Mouse (Mus musculus): ENCODE measurements around the gene Rspo3. TPM values are rescaled to one million over a fixed set of nuclear protein-coding genes. Genes with fewer than 3 reads are reported as not detected.

Rspo3 gene
- total and polyA plus RNA-seq, 3 experiments: 0.10 to 0.52 (median 0.20) TPM

DNA sequence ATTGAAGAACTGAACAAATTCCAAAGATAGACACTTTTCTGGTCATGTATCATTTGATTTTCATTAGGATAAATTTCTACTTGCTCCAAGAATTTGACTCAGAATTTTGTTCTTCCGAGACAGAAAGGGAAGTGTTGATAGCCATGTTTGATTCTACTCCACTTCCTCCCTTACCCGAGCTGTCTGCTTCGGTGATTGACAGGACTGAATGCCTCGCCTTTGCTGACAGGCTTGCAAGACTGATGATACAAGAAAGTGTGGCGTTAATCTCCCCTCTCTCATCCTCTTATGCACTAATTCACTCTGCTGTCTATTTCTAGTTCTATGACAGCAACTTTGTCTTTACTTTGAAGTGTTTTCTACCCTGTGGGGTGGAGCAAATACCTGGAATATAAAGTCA lies 65.2 kb downstream of the Rspo3 start:
- intact Hi-C loops (cut with DNase I): no loop called here

DNA sequence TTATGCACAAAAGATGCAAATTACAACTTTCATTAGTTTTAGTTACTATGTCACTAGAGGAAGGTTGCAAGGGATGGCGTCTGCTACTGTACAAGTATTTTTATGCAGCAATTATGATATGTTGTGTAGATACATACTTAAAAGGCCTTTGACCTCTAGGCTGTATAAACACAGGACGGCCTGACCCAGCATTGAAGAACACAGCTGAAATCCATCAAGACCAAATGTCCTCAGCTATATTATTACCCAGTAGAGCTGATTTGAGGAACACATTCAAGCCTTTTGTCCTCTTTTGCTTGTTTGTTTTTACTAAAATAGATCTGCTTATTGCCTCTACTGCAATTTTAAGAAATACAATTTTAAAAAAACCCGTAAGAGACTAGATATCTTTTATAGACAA lies 75.6 kb downstream of the Rspo3 start:
- WGBS: 73% methylated on average over 3 of the region's 3 CpGs

More for the DNA sequence above, 65.2 kb downstream of the Rspo3 start:
- no peaks in the 10 kb centered on the region for H3K36me3 ChIP-seq (ENCODE audit: control insufficient read depth, insufficient read depth, low read length)
- H3K27me3 ChIP-seq (ENCODE audit: control insufficient read depth, insufficient read depth, low read length): no peaks in the 10 kb centered on the region
- no peaks in the 10 kb centered on the region for H3K4me1 ChIP-seq (ENCODE audit: control insufficient read depth, insufficient read depth, low read length)
- WGBS: 22% methylated on average over 5 of the region's 5 CpGs
- no peak for DNase-seq
- H3K4me3 ChIP-seq: no peak overlapping the region
- H3K79me2 ChIP-seq (replicated peaks; ENCODE audit: control insufficient read depth, insufficient read depth, low read length): no peaks in the 10 kb centered on the region
- H3K9ac ChIP-seq (ENCODE audit: low read depth, low read length): no peak overlapping the region
- TF ChIP-seq CTCF (IDR thresholded peaks at IDR 0.05) (no peak), EP300 (IDR thresholded peaks at IDR 0.05; ENCODE audit: insufficient read depth, low read depth, low read length) (no peak), POLR2A (IDR thresholded peaks at IDR 0.05; ENCODE audit: insufficient read depth, low read depth, low read length) (no peak)
- H3K27ac ChIP-seq: no peak overlapping the region

DNA sequence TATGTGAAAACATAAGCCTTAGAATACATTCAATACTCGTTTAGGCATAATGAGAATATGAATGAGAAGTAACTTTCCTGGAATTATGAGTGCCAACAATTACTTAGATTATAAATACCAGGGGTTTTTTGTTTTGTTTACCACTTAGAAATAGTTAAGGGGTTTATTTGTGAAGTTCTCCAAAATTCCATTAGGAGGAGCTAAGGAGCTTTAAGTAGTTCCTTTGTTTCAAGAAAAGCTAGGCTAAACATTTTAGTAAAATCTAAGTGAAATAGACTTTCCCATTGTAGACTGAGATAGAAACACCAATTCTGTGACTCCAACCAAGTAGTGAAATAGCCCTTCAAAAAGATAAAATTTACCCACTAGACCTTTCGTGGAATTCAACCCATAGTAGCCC lies 76.0 kb downstream of the Rspo3 start:
- WGBS: 63% methylated on average over 2 of the region's 2 CpGs

More for the DNA sequence above, 75.6 kb downstream of the Rspo3 start:
- Histone ChIP-seq H3K36me3 (ENCODE audit: control insufficient read depth, insufficient read depth, low read length) (no peaks in the 10 kb centered on the region), H3K9ac (ENCODE audit: low read depth, low read length) (no peak overlapping the region), H3K4me1 (ENCODE audit: control insufficient read depth, insufficient read depth, low read length) (no peaks in the 10 kb centered on the region), H3K79me2 (replicated peaks; ENCODE audit: control insufficient read depth, insufficient read depth, low read length) (no peaks in the 10 kb centered on the region), H3K27ac (no peak overlapping the region), H3K27me3 (ENCODE audit: control insufficient read depth, insufficient read depth, low read length) (no peaks in the 10 kb centered on the region), H3K4me3 (no peak overlapping the region)
- intact Hi-C loops (cut with DNase I): no loop called here
- TF ChIP-seq CTCF (IDR thresholded peaks at IDR 0.05) (no peak), POLR2A (IDR thresholded peaks at IDR 0.05; ENCODE audit: insufficient read depth, low read depth, low read length) (no peak), EP300 (IDR thresholded peaks at IDR 0.05; ENCODE audit: insufficient read depth, low read depth, low read length) (no peak)
- no peak for DNase-seq

DNA sequence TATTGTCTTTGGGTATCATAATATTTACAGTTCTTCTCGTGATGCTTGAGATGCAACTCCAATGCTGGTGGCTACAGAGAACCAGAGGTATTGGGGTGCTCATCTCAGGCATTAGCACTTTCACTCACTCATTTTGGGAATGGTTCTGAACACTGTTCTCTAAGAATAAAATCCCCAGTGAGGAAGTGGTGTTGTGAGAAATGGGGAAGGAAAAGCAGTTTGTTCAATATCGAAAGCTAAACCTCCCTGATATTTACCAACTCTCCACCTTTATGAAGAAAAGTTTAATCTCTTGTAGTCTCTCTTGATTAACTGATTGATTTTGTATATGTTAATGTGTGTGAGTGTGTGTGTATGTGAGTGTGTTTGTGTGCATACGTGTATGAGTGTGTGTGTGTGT lies 90.6 kb downstream of the Rspo3 start:
- Histone ChIP-seq H3K27me3 (ENCODE audit: control insufficient read depth, insufficient read depth, low read length) (no peaks in the 10 kb centered on the region), H3K36me3 (ENCODE audit: control insufficient read depth, insufficient read depth, low read length) (no peaks in the 10 kb centered on the region), H3K9ac (ENCODE audit: low read depth, low read length) (no peak overlapping the region), H3K4me1 (ENCODE audit: control insufficient read depth, insufficient read depth, low read length) (no peaks in the 10 kb centered on the region), H3K79me2 (replicated peaks; ENCODE audit: control insufficient read depth, insufficient read depth, low read length) (no peaks in the 10 kb centered on the region), H3K4me3 (no peak overlapping the region), H3K27ac (no peak overlapping the region)
- intact Hi-C loops (cut with DNase I): no loop called here
- DNase-seq: no peak
- no peak for TF ChIP-seq CTCF (IDR thresholded peaks at IDR 0.05)
- TF ChIP-seq POLR2A (IDR thresholded peaks at IDR 0.05; ENCODE audit: insufficient read depth, low read depth, low read length): no peak
- TF ChIP-seq EP300 (IDR thresholded peaks at IDR 0.05; ENCODE audit: insufficient read depth, low read depth, low read length): no peak
- WGBS: 71% methylated on average over 3 of the region's 3 CpGs

More for the DNA sequence above, 76.0 kb downstream of the Rspo3 start:
- TF ChIP-seq POLR2A (IDR thresholded peaks at IDR 0.05; ENCODE audit: insufficient read depth, low read depth, low read length) (no peak), CTCF (IDR thresholded peaks at IDR 0.05) (peak; percentile 51)
- no peak overlapping the region for H3K4me3 ChIP-seq
- intact Hi-C loops (cut with DNase I): no loop called here
- H3K9ac ChIP-seq (ENCODE audit: low read depth, low read length): no peak overlapping the region
- DNase-seq: no peak
- H3K27me3 ChIP-seq (ENCODE audit: control insufficient read depth, insufficient read depth, low read length): no peaks in the 10 kb centered on the region
- no peak overlapping the region for H3K27ac ChIP-seq
- no peaks in the 10 kb centered on the region for H3K79me2 ChIP-seq (replicated peaks; ENCODE audit: control insufficient read depth, insufficient read depth, low read length)
- no peaks in the 10 kb centered on the region for H3K4me1 ChIP-seq (ENCODE audit: control insufficient read depth, insufficient read depth, low read length)
- H3K36me3 ChIP-seq (ENCODE audit: control insufficient read depth, insufficient read depth, low read length): no peaks in the 10 kb centered on the region

DNA sequence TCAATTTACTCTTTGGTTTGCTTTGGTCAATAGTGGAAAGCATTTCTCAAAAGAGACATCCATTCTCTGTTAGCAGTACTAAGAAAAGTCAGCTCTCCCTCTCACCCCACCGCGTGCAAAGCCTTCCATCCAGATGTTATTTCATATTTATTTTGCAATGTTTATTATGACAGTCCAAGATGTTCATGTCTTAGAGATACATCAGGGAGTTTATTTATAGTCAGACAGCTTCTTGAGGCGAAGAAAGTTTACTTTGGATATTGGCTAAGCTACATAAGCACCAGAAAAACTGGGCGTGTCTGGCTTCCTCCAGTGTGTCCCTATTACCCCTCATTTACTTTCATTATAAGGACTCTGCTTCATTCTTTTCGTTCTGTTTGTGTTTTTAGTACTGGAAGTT lies 94.4 kb downstream of the Rspo3 start:
- Histone ChIP-seq H3K9ac (ENCODE audit: low read depth, low read length) (no peak overlapping the region), H3K4me3 (no peak overlapping the region), H3K27ac (no peak overlapping the region), H3K79me2 (replicated peaks; ENCODE audit: control insufficient read depth, insufficient read depth, low read length) (no peaks in the 10 kb centered on the region), H3K27me3 (ENCODE audit: control insufficient read depth, insufficient read depth, low read length) (no peaks in the 10 kb centered on the region), H3K4me1 (ENCODE audit: control insufficient read depth, insufficient read depth, low read length) (no peaks in the 10 kb centered on the region), H3K36me3 (ENCODE audit: control insufficient read depth, insufficient read depth, low read length) (no peaks in the 10 kb centered on the region)
- intact Hi-C loops (cut with DNase I): no loop called here
- TF ChIP-seq CTCF (IDR thresholded peaks at IDR 0.05): no peak
- no peak for TF ChIP-seq POLR2A (IDR thresholded peaks at IDR 0.05; ENCODE audit: insufficient read depth, low read depth, low read length)
- no peak for TF ChIP-seq EP300 (IDR thresholded peaks at IDR 0.05; ENCODE audit: insufficient read depth, low read depth, low read length)
- 78% methylated on average over 5 of the region's 5 CpGs for WGBS
- DNase-seq: no peak

DNA sequence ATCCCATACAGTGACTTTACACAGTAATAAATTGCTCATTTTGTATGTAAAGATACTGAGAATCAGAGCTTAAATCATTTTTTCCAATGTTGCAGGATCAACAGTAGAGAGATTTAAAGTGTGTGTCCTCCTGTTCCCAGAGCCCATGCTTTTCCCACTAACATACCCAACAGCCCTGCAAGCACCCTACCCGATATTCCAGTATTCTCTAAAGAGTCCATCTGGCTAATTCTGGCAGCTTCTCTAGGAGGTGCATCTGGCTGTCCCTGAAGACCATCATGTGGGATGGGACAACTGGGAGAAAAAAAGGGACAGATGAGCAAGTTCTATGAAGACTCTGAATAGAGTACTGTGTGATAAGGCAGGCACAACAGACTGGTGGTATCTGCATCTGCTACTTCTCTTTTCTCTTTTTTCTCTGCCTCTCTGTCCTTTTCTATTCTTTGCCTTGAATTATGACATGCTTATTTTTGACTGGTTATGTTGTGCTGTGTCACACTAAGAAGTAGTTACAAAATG lies 102.7 kb downstream of the Rspo3 start:
- WGBS: 76% methylated on average over 1 of the region's 1 CpGs

More for the DNA sequence above, 102.7 kb downstream of the Rspo3 start:
- H3K36me3 ChIP-seq (ENCODE audit: control insufficient read depth, insufficient read depth, low read length): no peaks in the 10 kb centered on the region
- intact Hi-C loops (cut with DNase I): no loop called here
- H3K27ac ChIP-seq: no peak overlapping the region
- H3K9ac ChIP-seq (ENCODE audit: low read depth, low read length): no peak overlapping the region
- no peaks in the 10 kb centered on the region for H3K4me1 ChIP-seq (ENCODE audit: control insufficient read depth, insufficient read depth, low read length)
- H3K27me3 ChIP-seq (ENCODE audit: control insufficient read depth, insufficient read depth, low read length): no peaks in the 10 kb centered on the region
- no peak for DNase-seq
- TF ChIP-seq CTCF (IDR thresholded peaks at IDR 0.05): no peak
- no peak for TF ChIP-seq EP300 (IDR thresholded peaks at IDR 0.05; ENCODE audit: insufficient read depth, low read depth, low read length)
- no peak for TF ChIP-seq POLR2A (IDR thresholded peaks at IDR 0.05; ENCODE audit: insufficient read depth, low read depth, low read length)
- H3K79me2 ChIP-seq (replicated peaks; ENCODE audit: control insufficient read depth, insufficient read depth, low read length): no peaks in the 10 kb centered on the region
- H3K4me3 ChIP-seq: no peak overlapping the region

Data from heart, adult 2 months (tissue).